Mouse (Mus musculus): ENCODE measurements around the gene Olfm2.

DNA sequence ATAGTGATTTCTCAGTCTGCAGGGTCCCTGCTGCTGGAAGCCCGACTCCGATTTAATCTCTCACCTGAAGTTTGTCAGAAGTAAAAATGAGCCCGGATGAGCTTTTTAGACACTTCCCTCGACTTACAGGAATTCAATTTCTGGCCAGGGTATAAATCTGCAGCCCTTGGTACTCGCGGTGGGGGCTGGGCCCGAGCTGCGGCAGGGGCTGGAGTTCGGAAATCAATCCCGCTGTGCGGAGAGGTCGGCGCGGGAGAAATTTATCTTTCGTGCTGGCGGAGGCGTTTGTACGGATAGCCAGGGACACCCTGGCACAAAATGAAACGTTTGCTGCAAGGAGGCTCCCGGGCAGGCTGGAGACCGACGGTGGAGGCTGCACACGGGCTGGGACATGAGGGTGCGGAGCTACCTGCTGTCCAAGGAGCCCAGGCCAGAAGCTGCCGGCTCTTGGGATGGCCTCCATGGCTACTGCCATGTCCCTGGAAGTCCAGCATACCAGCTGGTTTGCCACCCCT, 51.4 kb downstream of the Olfm2 start:
- no peak for TF ChIP-seq EP300 (IDR thresholded peaks at IDR 0.05; ENCODE audit: low read depth)
- no peak for TF ChIP-seq CTCF (IDR thresholded peaks at IDR 0.05; ENCODE audit: low read depth)

Measured in liver, postnatal 0 days (tissue).